Mouse (Mus musculus) testis, adult 2 months (tissue): Measurements from ENCODE around the gene Tnk1. TPM values are rescaled to one million over a fixed set of nuclear protein-coding genes. Genes with fewer than 3 reads are reported as not detected.

Source experiments
- H3K27ac ChIP-seq: fragments of 200-500 bp; 2 replicates; pipeline ENCODE4 v1.5.1; 2012; ENCODE audit warnings: low read depth, low read length; ENCODE audit not compliant: control insufficient read depth, insufficient read depth
- H3K27me3 ChIP-seq: fragments of 200-500 bp; 2 replicates; pipeline ENCODE4 v1.6.1; 2012; ENCODE audit warnings: mild to moderate bottlenecking, low read length, moderate library complexity; ENCODE audit not compliant: control insufficient read depth, insufficient read depth
- H3K36me3 ChIP-seq: fragments of 200-500 bp; 2 replicates; pipeline ENCODE4 v1.6.1; 2012; ENCODE audit warnings: mild to moderate bottlenecking, low read length; ENCODE audit not compliant: control insufficient read depth, insufficient read depth
- H3K4me1 ChIP-seq: fragments of 200-500 bp; 2 replicates; pipeline ENCODE4 v1.6.1; 2012; ENCODE audit warnings: low read length; ENCODE audit not compliant: control insufficient read depth, insufficient read depth
- H3K4me3 ChIP-seq: fragments of 200-500 bp; 2 replicates; pipeline ENCODE4 v1.5.1; 2012; ENCODE audit warnings: low read depth, mild to moderate bottlenecking, low read length, moderate library complexity, mixed read lengths; ENCODE audit not compliant: control insufficient read depth
- CTCF ChIP-seq: fragments of 200-500 bp; IDR thresholded peaks from 2 replicates; pipeline ENCODE4 v1.5.1; 2012; ENCODE audit warnings: low read depth, mild to moderate bottlenecking, inconsistent platforms, low read length, moderate library complexity; ENCODE audit not compliant: control insufficient read depth, insufficient read depth, insufficient replicate concordance
- POLR2A ChIP-seq: fragments of 200-500 bp; IDR thresholded peaks from 2 replicates; pipeline ENCODE4 v1.6.1; 2012; ENCODE audit warnings: low read depth, mild to moderate bottlenecking, inconsistent platforms, low read length, moderate library complexity; ENCODE audit not compliant: control insufficient read depth
- polyA plus RNA-seq: library from polyadenylated mRNA; depleted of rRNA; stranded (reverse); fragments of >200 nt; gene quantifications from 2 replicates; pipeline ENCODE4 v1.2.3, GENCODE M21; 2012

Gene Tnk1
- polyA plus RNA-seq, 1 experiment = 1.6 TPM

DNA sequence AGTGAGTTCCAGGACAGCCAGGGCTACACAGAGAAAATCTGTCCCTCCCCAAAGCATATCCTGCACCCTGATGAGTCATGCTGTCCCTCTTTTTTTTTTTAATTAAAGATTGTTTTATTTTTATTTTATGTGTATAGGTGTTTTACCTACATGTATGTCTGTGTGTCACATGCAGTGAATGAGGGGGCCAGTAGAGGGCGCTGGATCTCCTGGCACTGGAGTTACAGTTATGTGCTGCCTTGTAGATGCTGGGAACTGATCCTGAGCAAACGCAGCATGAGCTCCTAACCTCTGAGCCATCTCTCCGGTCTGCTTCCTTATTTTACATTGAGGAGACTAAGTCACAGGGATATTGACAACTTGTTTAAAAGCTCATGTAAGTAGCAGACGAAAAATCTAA, 24.5 kb upstream of the Tnk1 start:
- Histone ChIP-seq H3K27me3 (no peaks in the 10 kb centered on the region), H3K36me3 (no peaks in the 10 kb centered on the region), H3K27ac (no peak overlapping the region), H3K4me1 (peaks cover 24% of the 10 kb centered on the region), H3K4me3 (no peak overlapping the region)
- TF ChIP-seq CTCF = peak; percentile 62; the same call in 1 of the 2 replicates
- TF ChIP-seq POLR2A = no peak

DNA sequence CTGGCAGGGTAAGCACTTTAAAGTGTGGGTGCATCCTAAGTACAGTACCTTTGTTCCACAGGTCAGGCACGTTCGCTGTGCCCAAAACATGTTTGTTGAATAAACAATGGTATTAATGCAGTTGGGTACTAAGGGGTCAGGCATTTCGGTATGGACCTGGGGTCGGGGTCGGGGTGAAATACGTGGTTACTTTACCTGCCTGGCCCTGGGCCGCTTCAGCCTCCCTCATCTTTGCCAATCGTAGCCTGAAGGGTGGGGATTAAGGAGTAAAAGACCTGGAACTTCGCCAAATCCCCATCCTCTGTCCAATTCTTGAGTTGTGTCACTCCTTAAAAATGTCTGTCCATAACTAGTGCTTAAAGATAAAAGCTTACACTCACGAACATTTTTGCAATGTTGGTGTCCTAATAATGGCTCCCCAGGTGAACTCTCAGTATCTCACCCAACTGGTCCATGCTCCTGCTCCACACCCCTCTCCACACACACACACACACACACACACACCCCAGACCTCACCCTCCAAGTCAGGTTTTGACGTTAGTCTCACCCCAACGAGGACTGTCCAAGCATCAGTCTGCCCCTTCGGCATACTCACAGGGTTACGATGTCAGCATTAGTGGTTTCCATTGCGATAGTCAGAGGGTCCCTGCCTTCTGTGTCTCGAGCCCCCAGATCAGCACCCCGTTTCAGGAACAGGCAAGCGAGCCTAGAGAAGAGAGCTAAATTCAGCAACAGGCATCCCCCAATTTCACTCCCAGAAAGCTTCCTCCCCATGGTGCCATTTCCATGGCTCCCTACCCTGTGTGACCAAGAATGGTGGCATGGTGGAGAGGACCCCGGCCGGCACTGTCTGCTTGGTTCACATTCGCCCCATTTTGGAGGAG, 23.5 kb upstream of the Tnk1 start:
- Histone ChIP-seq H3K4me1 (peaks cover 29% of the 10 kb centered on the region), H3K4me3 (peak overlapping the region; percentile 66), H3K27ac (peak overlapping the region; percentile 29; the same call in 1 of the 2 replicates), H3K36me3 (no peaks in the 10 kb centered on the region), H3K27me3 (no peaks in the 10 kb centered on the region)
- no peak for TF ChIP-seq POLR2A
- no peak for TF ChIP-seq CTCF

GRCm38 (mm10) chr11:69880853-69881603, 22.5 kb upstream of the Tnk1 start, which contains the start of gene Kctd11:
Kctd11 (minus strand) TSS chr11:69881406.
- no peaks in the 10 kb centered on the region for H3K27me3 ChIP-seq
- H3K27ac ChIP-seq = peak within 1 kb of the TSS; percentile 30
- peak within 1 kb of the TSS; percentile 66 for H3K4me3 ChIP-seq
- H3K36me3 ChIP-seq = no peaks in the 10 kb centered on the region
- peaks cover 37% of the 10 kb centered on the region for H3K4me1 ChIP-seq
- TF ChIP-seq POLR2A (peak; percentile 33), CTCF (no peak)

DNA sequence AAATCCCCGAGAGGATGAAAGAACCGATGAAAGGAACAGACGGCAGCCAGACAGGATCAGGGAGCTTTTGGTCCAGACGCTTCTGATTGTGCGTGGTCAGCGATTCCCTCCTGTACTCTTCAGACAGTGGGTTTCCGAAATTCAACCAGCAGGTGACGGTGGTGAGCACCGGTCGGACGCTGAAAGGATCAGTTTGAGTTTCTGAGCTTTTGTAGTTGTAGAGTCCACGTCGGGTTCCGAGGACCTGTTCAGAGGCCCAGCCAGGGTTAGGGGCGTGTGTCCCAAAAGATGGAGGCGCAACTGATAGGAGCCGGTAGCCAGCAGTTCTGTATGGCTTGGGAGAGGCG, 21.9 kb upstream of the Tnk1 start:
- peaks cover 37% of the 10 kb centered on the region for H3K4me1 ChIP-seq
- peak overlapping the region; percentile 66 for H3K4me3 ChIP-seq
- H3K27me3 ChIP-seq = no peaks in the 10 kb centered on the region
- H3K36me3 ChIP-seq = no peaks in the 10 kb centered on the region
- no peak for TF ChIP-seq POLR2A
- peak; percentile 53; the same call in 1 of the 2 replicates for TF ChIP-seq CTCF
- peak overlapping the region; percentile 30 for H3K27ac ChIP-seq

GRCm38 (mm10) chr11:69879711-69880110, 21.2 kb upstream of the Tnk1 start:
- H3K27ac ChIP-seq = no peak overlapping the region
- H3K4me1 ChIP-seq = peaks cover 37% of the 10 kb centered on the region
- no peak for TF ChIP-seq CTCF
- TF ChIP-seq POLR2A = no peak
- H3K27me3 ChIP-seq = no peaks in the 10 kb centered on the region
- H3K36me3 ChIP-seq = no peaks in the 10 kb centered on the region
- peak overlapping the region; percentile 25 for H3K4me3 ChIP-seq

DNA sequence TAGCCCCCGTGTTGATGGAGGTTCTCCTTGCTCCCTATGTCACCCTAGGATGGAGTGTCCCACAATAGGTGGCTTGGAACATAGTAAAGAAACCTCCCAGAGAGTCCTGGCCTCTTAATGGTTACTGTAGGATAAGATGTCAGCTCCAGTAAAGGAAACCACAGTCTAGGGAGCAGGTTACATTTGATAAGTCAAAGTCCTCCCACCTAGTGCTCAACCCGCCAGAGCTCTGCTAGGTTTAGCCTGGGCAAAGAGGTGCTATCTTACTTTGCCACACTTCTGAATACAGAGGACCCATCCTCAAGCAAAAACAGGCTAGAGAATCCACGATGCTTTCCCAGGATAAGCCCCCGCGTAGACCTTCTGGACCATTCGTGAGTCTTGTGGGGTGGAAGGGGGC, 20.4 kb upstream of the Tnk1 start:
- H3K4me3 ChIP-seq = no peak overlapping the region
- H3K27ac ChIP-seq = no peak overlapping the region
- H3K36me3 ChIP-seq = no peaks in the 10 kb centered on the region
- no peaks in the 10 kb centered on the region for H3K27me3 ChIP-seq
- peaks cover 35% of the 10 kb centered on the region for H3K4me1 ChIP-seq
- TF ChIP-seq POLR2A = no peak
- TF ChIP-seq CTCF = no peak

DNA sequence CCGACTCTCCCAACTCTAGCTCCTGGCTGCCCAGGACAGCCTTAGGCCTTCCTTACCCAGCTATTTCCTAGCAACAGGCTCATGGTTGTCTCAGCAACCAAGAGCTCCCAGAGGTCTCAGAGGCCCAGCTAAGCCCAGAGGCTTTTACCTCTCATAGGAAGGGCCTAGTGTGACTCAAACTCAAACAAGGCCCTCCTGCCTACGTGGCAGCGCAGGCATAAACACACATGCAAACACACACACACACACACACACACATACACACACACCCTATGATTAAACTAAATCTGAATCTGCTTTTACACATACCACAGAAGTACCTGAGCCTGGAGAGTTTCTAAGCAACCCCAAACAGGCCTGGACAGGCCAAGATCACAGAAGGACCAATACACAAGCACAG, 19.9 kb upstream of the Tnk1 start:
- H3K27ac ChIP-seq = no peak overlapping the region
- peaks cover 35% of the 10 kb centered on the region for H3K4me1 ChIP-seq
- H3K4me3 ChIP-seq = peak overlapping the region; percentile 81; the same call in 1 of the 2 replicates

More for the DNA sequence above, 19.9 kb upstream of the Tnk1 start:
- Histone ChIP-seq H3K36me3 (no peaks in the 10 kb centered on the region), H3K27me3 (no peaks in the 10 kb centered on the region)
- TF ChIP-seq CTCF = no peak
- TF ChIP-seq POLR2A = no peak
